Mouse (Mus musculus) liver, adult 2 months (tissue): ENCODE results near the gene Depdc5. TPM values are rescaled to one million over a fixed set of nuclear protein-coding genes. Genes with fewer than 3 reads are reported as not detected.
A peak's percentile ranks its signal among the peaks of the same experiment; 100 is the strongest.
"Not testable (repeated sequence)": the region's sequence is repeated elsewhere in the genome, so short reads cannot be mapped to it uniquely, and the experiment has no call there.

Experiments
- DNase-seq: peaks from one replicate; pipeline ENCODE4 v3.0.0-alpha.2; 2011; ENCODE audit warnings: low read depth, low spot score; ENCODE audit errors: extremely low read depth
- H3K27ac ChIP-seq: fragments of 200-500 bp; replicated peaks from 2 replicates; pipeline ENCODE4 v1.5.1; 2012; ENCODE audit warnings: low read depth, mild to moderate bottlenecking, control low read depth, inconsistent platforms, low read length; ENCODE audit not compliant: insufficient read depth
- H3K27me3 ChIP-seq: fragments of 200-500 bp; 2 replicates; pipeline ENCODE4 v1.6.1; 2012; ENCODE audit warnings: mild to moderate bottlenecking, moderate library complexity, low read length, inconsistent platforms; ENCODE audit not compliant: control insufficient read depth, insufficient read depth
- H3K36me3 ChIP-seq: fragments of 200-500 bp; 2 replicates; pipeline ENCODE4 v1.6.1; 2012; ENCODE audit warnings: low read length, inconsistent platforms; ENCODE audit not compliant: control insufficient read depth, insufficient read depth
- H3K4me1 ChIP-seq: fragments of 200-500 bp; 2 replicates; pipeline ENCODE4 v1.6.1; 2011; ENCODE audit warnings: low read length; ENCODE audit not compliant: control insufficient read depth, insufficient read depth
- H3K4me3 ChIP-seq: fragments of 200-500 bp; 2 replicates; pipeline ENCODE4 v1.5.1; 2011; ENCODE audit warnings: low read depth, mild to moderate bottlenecking, control low read depth, low read length, moderate library complexity; ENCODE audit not compliant: insufficient read depth
- H3K79me2 ChIP-seq: fragments of 200-500 bp; 2 replicates; pipeline ENCODE4 v1.6.1; 2012; ENCODE audit warnings: inconsistent platforms, mild to moderate bottlenecking, low read length, moderate library complexity; ENCODE audit not compliant: control insufficient read depth, insufficient read depth
- H3K9ac ChIP-seq: fragments of 200-500 bp; 2 replicates; pipeline ENCODE4 v1.6.1; 2012; ENCODE audit warnings: low read depth, mild to moderate bottlenecking, control low read depth, inconsistent platforms, low read length
- CTCF ChIP-seq: fragments of 200-500 bp; IDR thresholded peaks from 2 replicates; pipeline ENCODE4 v1.5.1; 2011; ENCODE audit warnings: low read depth, low read length, control low read depth
- POLR2A ChIP-seq: fragments of 200-500 bp; IDR thresholded peaks from 2 replicates; pipeline ENCODE4 v1.6.1; 2011; ENCODE audit warnings: low read length, control low read depth; ENCODE audit not compliant: insufficient read depth; ENCODE audit errors: extremely low read depth
- WGBS: fragments of 180-500 bp; shearing (Covaris S2); methylation state at CpG from one replicate; pipeline ENCODE4 v1.1.7; 2018; 5-methylcytosine and 5-hydroxymethylcytosine counted together
- polyA plus RNA-seq: library from polyadenylated mRNA; depleted of rRNA; stranded (reverse); fragments of >200 nt; gene quantifications from 2 replicates; pipeline ENCODE4 v1.2.3, GENCODE M21; 2012
- total RNA-seq: library from RNA; depleted of rRNA; stranded (reverse); fragments of >200 nt; gene quantifications from 2 replicates; pipeline ENCODE4 v1.2.3, GENCODE M21; 2014

The Depdc5 gene
- total and polyA plus RNA-seq, 2 experiments: 8.2 to 8.7 TPM

GRCm38 (mm10) chr5:33032036-33032773, 168.7 kb downstream of the Depdc5 start:
- Histone ChIP-seq H3K4me1 (no peaks in the 10 kb centered on the region), H3K27me3 (no peaks in the 10 kb centered on the region), H3K79me2 (no peaks in the 10 kb centered on the region), H3K36me3 (peaks cover 3% of the 10 kb centered on the region; the same call in 1 of the 2 replicates), H3K27ac (no peak overlapping the region), H3K4me3 (no peak overlapping the region), H3K9ac (no peak overlapping the region)
- no peak for DNase-seq
- 91% methylated on average over 10 of the region's 10 CpGs for WGBS
- TF ChIP-seq POLR2A (no peak), CTCF (no peak)

- no peak for TF ChIP-seq POLR2A
- peak; percentile 99 for TF ChIP-seq CTCF
- no peaks in the 10 kb centered on the region for H3K36me3 ChIP-seq
- H3K9ac ChIP-seq: no peak overlapping the region
- peak; percentile 58 for DNase-seq
- H3K27me3 ChIP-seq: no peaks in the 10 kb centered on the region
- 2% methylated on average over 4 of the region's 4 CpGs for WGBS
- H3K27ac ChIP-seq: no peak overlapping the region
- H3K4me1 ChIP-seq: no peaks in the 10 kb centered on the region
- H3K4me3 ChIP-seq: no peak overlapping the region
- no peaks in the 10 kb centered on the region for H3K79me2 ChIP-seq
Measured at GRCm38 (mm10) chr5:33033121-33033520, 169.6 kb downstream of the Depdc5 start.

- not testable (repeated sequence) for DNase-seq
Measured at GRCm38 (mm10) chr5:33033633-33034032, 170.1 kb downstream of the Depdc5 start.

GRCm38 (mm10) chr5:33034100-33034499, 170.6 kb downstream of the Depdc5 start:
- H3K36me3 ChIP-seq: no peaks in the 10 kb centered on the region
- no peak overlapping the region for H3K9ac ChIP-seq
- 42% methylated on average over 7 of the region's 7 CpGs for WGBS
- DNase-seq: no peak
- no peaks in the 10 kb centered on the region for H3K4me1 ChIP-seq
- H3K27me3 ChIP-seq: no peaks in the 10 kb centered on the region
- H3K27ac ChIP-seq: no peak overlapping the region
- TF ChIP-seq POLR2A (no peak), CTCF (peak; percentile 43)
- no peak overlapping the region for H3K4me3 ChIP-seq
- no peaks in the 10 kb centered on the region for H3K79me2 ChIP-seq

More at GRCm38 (mm10) chr5:33033633-33034032, 170.1 kb downstream of the Depdc5 start:
- not testable (repeated sequence) for H3K9ac ChIP-seq, H3K4me3 ChIP-seq, H3K79me2 ChIP-seq, H3K27ac ChIP-seq, H3K27me3 ChIP-seq, H3K4me1 ChIP-seq, H3K36me3 ChIP-seq
- 55% methylated on average over 8 of the region's 8 CpGs for WGBS

- DNase-seq: no peak
- no peak overlapping the region for H3K4me3 ChIP-seq
- H3K27ac ChIP-seq: no peak overlapping the region
- no peak for TF ChIP-seq CTCF
- TF ChIP-seq POLR2A: no peak
- no peaks in the 10 kb centered on the region for H3K36me3 ChIP-seq
- no peaks in the 10 kb centered on the region for H3K27me3 ChIP-seq
- H3K4me1 ChIP-seq: peaks cover 4% of the 10 kb centered on the region
- 59% methylated on average over 3 of the region's 3 CpGs for WGBS
- H3K9ac ChIP-seq: no peak overlapping the region
- no peaks in the 10 kb centered on the region for H3K79me2 ChIP-seq
Measured at GRCm38 (mm10) chr5:33034916-33035315, 171.4 kb downstream of the Depdc5 start.
